Mouse (Mus musculus): ENCODE data around the gene Add1. TPM values are rescaled to one million over a fixed set of nuclear protein-coding genes. Genes with fewer than 3 reads are reported as not detected.

Add1 gene
- polyA plus RNA-seq, 1 experiment from 2014 or later = 183 TPM

DNA sequence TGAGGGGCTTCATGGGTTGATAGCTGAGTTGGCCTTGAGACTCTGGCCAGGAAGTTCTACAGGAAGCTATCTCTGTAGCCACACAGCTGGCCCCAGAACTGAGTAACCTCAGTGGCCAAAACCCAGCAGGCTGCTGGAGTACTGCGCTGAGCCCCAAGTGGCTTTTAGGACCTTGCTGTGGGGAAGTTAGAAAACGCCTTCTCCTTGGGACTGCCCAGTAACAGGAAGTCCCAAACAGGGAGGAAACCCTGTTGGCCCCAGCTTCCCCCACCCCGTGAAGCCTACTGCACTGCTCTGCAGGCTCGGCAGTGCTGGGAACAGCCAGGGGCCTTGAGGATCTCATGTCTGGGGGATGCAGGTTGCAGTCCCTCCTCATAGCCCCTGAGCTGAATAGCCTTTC, 30.4 kb upstream of the Add1 start:
- Histone ChIP-seq H3K27ac (ENCODE audit: low read depth, low read length) (no peak overlapping the region), H3K36me3 (ENCODE audit: control insufficient read depth, insufficient read depth, low read length) (no peaks in the 10 kb centered on the region)

DNA sequence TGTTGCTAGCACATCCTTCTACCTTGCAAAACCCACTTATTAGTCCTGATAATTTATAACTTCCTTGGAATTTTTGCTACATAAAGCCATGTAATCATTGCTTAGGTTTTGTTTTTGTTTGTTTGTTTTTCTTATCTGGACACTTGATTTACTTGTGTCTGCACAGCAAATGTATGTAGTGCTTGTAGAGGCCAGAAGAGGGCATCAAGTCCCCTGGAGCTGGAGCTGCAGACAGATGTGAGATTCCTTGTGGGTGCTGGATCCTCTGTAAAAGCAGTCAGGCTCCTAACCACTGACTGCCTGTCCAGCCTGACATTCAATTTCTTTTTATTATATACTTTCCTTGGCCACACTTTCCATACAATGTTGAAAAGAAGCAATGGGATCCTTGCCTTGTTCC, 26.1 kb upstream of the Add1 start:
- Histone ChIP-seq H3K4me2 (replicated peaks; ENCODE audit: low read depth, low read length) (no peak overlapping the region), H3K4me3 (ENCODE audit: low read length) (no peak overlapping the region)
- no peak for ATAC-seq (ENCODE audit: low FRiP score, low TSS enrichment)

More for the DNA sequence above, 30.4 kb upstream of the Add1 start:
- ATAC-seq (ENCODE audit: low FRiP score, low TSS enrichment) = no peak
- Histone ChIP-seq H3K9ac (ENCODE audit: low read depth, low read length) (no peak overlapping the region), H3K27me3 (ENCODE audit: control insufficient read depth, insufficient read depth, low read length) (no peaks in the 10 kb centered on the region), H3K4me1 (ENCODE audit: control insufficient read depth, insufficient read depth, low read length) (no peaks in the 10 kb centered on the region), H3K4me3 (ENCODE audit: low read length) (no peak overlapping the region), H3K4me2 (replicated peaks; ENCODE audit: low read depth, low read length) (no peak overlapping the region), H3K9me3 (ENCODE audit: control insufficient read depth, low read length) (no peaks in the 10 kb centered on the region)
- WGBS = 45% methylated on average over 4 of the region's 4 CpGs

DNA sequence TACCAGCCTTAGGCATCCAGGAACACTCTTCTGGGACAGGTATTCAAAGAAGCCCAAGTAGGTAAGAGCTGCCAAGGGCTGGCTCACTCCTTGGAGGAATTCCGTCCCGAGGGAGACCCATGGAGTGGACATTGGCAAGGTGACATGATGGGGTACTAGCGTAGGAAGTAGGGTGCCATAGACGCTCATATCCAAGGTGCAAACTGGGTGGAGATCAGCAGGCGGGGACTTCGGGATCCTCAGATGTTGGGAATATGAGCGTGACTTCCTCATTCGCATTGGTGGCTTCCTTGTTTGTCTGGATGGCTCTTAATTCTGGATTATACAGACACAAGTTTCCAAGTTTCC, 24.4 kb upstream of the Add1 start:
- peak; percentile 13 for ATAC-seq (ENCODE audit: low FRiP score, low TSS enrichment)

More for the DNA sequence above, 26.1 kb upstream of the Add1 start:
- Histone ChIP-seq H3K27ac (ENCODE audit: low read depth, low read length) (no peak overlapping the region), H3K36me3 (ENCODE audit: control insufficient read depth, insufficient read depth, low read length) (peaks cover 9% of the 10 kb centered on the region), H3K27me3 (ENCODE audit: control insufficient read depth, insufficient read depth, low read length) (no peaks in the 10 kb centered on the region), H3K9me3 (ENCODE audit: control insufficient read depth, low read length) (no peaks in the 10 kb centered on the region), H3K4me1 (ENCODE audit: control insufficient read depth, insufficient read depth, low read length) (peaks cover 8% of the 10 kb centered on the region), H3K9ac (ENCODE audit: low read depth, low read length) (no peak overlapping the region)

DNA sequence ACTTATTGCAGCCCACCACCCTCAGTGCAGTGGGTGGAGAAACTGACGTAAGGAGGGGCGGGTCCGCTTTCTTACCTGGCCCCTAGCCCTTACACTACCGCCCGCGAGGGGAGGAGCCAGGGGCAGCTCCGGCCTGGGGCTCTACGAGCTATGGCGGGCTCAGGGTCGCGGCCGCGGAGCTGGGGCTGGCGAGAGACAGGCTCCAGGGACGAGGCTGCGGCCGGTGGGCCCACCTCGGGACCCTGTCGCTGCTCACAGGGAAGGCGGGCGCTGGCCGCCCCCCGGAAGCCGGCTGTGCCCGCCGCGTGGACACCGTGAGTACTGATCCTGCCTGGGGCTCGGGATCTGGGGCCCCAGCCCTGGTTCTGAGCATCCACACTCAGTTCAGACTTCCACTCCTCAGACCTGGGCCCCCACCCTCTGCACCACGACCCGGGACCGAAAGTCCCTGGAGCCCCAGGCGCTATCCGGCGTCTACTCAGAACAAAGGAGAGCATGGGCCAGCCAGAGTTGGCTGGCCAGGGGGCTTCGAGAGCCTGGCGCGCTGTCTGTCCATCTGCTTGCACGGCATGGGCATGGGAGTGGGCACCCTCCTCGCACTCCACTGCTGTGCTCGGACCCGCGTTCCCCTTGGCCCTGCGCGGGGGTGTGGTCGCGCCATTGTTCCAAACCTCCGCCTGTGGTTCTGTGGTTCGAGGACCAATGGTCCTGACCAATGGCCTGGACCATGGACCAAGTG, 23.8 kb upstream of the Add1 start:
- H3K4me3 ChIP-seq (ENCODE audit: low read length) = peak overlapping the region; percentile 93

More for the DNA sequence above, 24.4 kb upstream of the Add1 start:
- H3K27me3 ChIP-seq (ENCODE audit: control insufficient read depth, insufficient read depth, low read length) = no peaks in the 10 kb centered on the region
- H3K36me3 ChIP-seq (ENCODE audit: control insufficient read depth, insufficient read depth, low read length) = peaks cover 16% of the 10 kb centered on the region
- WGBS = 24% methylated on average over 8 of the region's 8 CpGs
- H3K27ac ChIP-seq (ENCODE audit: low read depth, low read length) = no peak overlapping the region
- H3K4me3 ChIP-seq (ENCODE audit: low read length) = peak overlapping the region; percentile 93
- H3K9ac ChIP-seq (ENCODE audit: low read depth, low read length) = peak overlapping the region; percentile 92
- peak overlapping the region; percentile 74 for H3K4me2 ChIP-seq (replicated peaks; ENCODE audit: low read depth, low read length)
- H3K9me3 ChIP-seq (ENCODE audit: control insufficient read depth, low read length) = no peaks in the 10 kb centered on the region
- H3K4me1 ChIP-seq (ENCODE audit: control insufficient read depth, insufficient read depth, low read length) = peaks cover 8% of the 10 kb centered on the region

GRCm38 (mm10) chr5:34550251-34550650, 23.2 kb upstream of the Add1 start:
- ATAC-seq (ENCODE audit: low FRiP score, low TSS enrichment) = no peak
- no peaks in the 10 kb centered on the region for H3K9me3 ChIP-seq (ENCODE audit: control insufficient read depth, low read length)
- WGBS = 18% methylated on average over 6 of the region's 6 CpGs
- H3K27ac ChIP-seq (ENCODE audit: low read depth, low read length) = no peak overlapping the region
- H3K4me3 ChIP-seq (ENCODE audit: low read length) = peak overlapping the region; percentile 93
- H3K4me2 ChIP-seq (replicated peaks; ENCODE audit: low read depth, low read length) = peak overlapping the region; percentile 74
- H3K36me3 ChIP-seq (ENCODE audit: control insufficient read depth, insufficient read depth, low read length) = peaks cover 23% of the 10 kb centered on the region
- H3K27me3 ChIP-seq (ENCODE audit: control insufficient read depth, insufficient read depth, low read length) = no peaks in the 10 kb centered on the region
- peak overlapping the region; percentile 92; the same call in 1 of the 2 replicates for H3K9ac ChIP-seq (ENCODE audit: low read depth, low read length)
- peaks cover 8% of the 10 kb centered on the region for H3K4me1 ChIP-seq (ENCODE audit: control insufficient read depth, insufficient read depth, low read length)

More for the DNA sequence above, 23.8 kb upstream of the Add1 start:
- H3K4me1 ChIP-seq (ENCODE audit: control insufficient read depth, insufficient read depth, low read length) = peaks cover 8% of the 10 kb centered on the region
- H3K27ac ChIP-seq (ENCODE audit: low read depth, low read length) = peak overlapping the region; percentile 61; the same call in 1 of the 2 replicates
- H3K4me2 ChIP-seq (replicated peaks; ENCODE audit: low read depth, low read length) = peak overlapping the region; percentile 74
- H3K36me3 ChIP-seq (ENCODE audit: control insufficient read depth, insufficient read depth, low read length) = peaks cover 18% of the 10 kb centered on the region
- under 1% methylated on average over 49 of the region's 49 CpGs for WGBS
- H3K9ac ChIP-seq (ENCODE audit: low read depth, low read length) = peak overlapping the region; percentile 92
- H3K27me3 ChIP-seq (ENCODE audit: control insufficient read depth, insufficient read depth, low read length) = no peaks in the 10 kb centered on the region
- ATAC-seq (ENCODE audit: low FRiP score, low TSS enrichment) = peak; percentile 90
- H3K9me3 ChIP-seq (ENCODE audit: control insufficient read depth, low read length) = no peaks in the 10 kb centered on the region

DNA sequence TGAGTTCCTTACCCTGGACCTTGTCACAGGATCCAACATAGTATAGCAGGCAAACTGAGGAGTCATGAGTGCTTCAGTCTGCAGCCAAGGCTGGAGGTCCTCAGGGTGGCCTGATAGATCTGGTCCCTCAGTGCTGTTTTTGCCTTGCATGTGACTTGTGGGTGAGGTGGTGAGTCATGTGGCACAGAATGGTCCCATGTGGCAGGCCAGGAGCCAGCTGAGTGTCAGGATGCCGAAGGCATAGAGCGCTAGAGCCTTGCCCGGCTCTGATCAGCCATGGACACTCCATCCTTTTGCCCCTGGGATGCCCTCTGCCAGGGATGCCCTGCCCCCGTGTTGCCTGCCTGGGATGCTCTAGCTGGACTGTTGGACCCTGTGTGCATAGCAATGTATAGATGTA, 21.6 kb upstream of the Add1 start:
- peaks cover 39% of the 10 kb centered on the region for H3K36me3 ChIP-seq (ENCODE audit: control insufficient read depth, insufficient read depth, low read length)

GRCm38 (mm10) chr5:34563854-34564253, 9.6 kb upstream of the Add1 start:
- 100% methylated on average over 1 of the region's 1 CpGs for WGBS
- Histone ChIP-seq H3K27ac (ENCODE audit: low read depth, low read length) (no peak overlapping the region), H3K4me1 (ENCODE audit: control insufficient read depth, insufficient read depth, low read length) (no peaks in the 10 kb centered on the region), H3K4me2 (replicated peaks; ENCODE audit: low read depth, low read length) (no peak overlapping the region), H3K36me3 (ENCODE audit: control insufficient read depth, insufficient read depth, low read length) (peaks cover 45% of the 10 kb centered on the region), H3K27me3 (ENCODE audit: control insufficient read depth, insufficient read depth, low read length) (no peaks in the 10 kb centered on the region), H3K4me3 (ENCODE audit: low read length) (no peak overlapping the region), H3K9me3 (ENCODE audit: control insufficient read depth, low read length) (no peaks in the 10 kb centered on the region), H3K9ac (ENCODE audit: low read depth, low read length) (no peak overlapping the region)
- no peak for ATAC-seq (ENCODE audit: low FRiP score, low TSS enrichment)

More for the DNA sequence above, 21.6 kb upstream of the Add1 start:
- no peaks in the 10 kb centered on the region for H3K9me3 ChIP-seq (ENCODE audit: control insufficient read depth, low read length)
- peaks cover 8% of the 10 kb centered on the region for H3K4me1 ChIP-seq (ENCODE audit: control insufficient read depth, insufficient read depth, low read length)
- no peak overlapping the region for H3K4me3 ChIP-seq (ENCODE audit: low read length)
- H3K27me3 ChIP-seq (ENCODE audit: control insufficient read depth, insufficient read depth, low read length) = no peaks in the 10 kb centered on the region
- no peak overlapping the region for H3K4me2 ChIP-seq (replicated peaks; ENCODE audit: low read depth, low read length)
- H3K27ac ChIP-seq (ENCODE audit: low read depth, low read length) = no peak overlapping the region
- no peak overlapping the region for H3K9ac ChIP-seq (ENCODE audit: low read depth, low read length)
- no peak for ATAC-seq (ENCODE audit: low FRiP score, low TSS enrichment)
- WGBS = 96% methylated on average over 4 of the region's 4 CpGs

- H3K36me3 ChIP-seq (ENCODE audit: control insufficient read depth, insufficient read depth, low read length) = peaks cover 41% of the 10 kb centered on the region
- ATAC-seq (ENCODE audit: low FRiP score, low TSS enrichment) = no peak
- no peaks in the 10 kb centered on the region for H3K4me1 ChIP-seq (ENCODE audit: control insufficient read depth, insufficient read depth, low read length)
- no peak overlapping the region for H3K27ac ChIP-seq (ENCODE audit: low read depth, low read length)
- no peak overlapping the region for H3K4me3 ChIP-seq (ENCODE audit: low read length)
- H3K27me3 ChIP-seq (ENCODE audit: control insufficient read depth, insufficient read depth, low read length) = no peaks in the 10 kb centered on the region
- no peaks in the 10 kb centered on the region for H3K9me3 ChIP-seq (ENCODE audit: control insufficient read depth, low read length)
- no peak overlapping the region for H3K4me2 ChIP-seq (replicated peaks; ENCODE audit: low read depth, low read length)
- WGBS = 87% methylated on average over 4 of the region's 4 CpGs
- no peak overlapping the region for H3K9ac ChIP-seq (ENCODE audit: low read depth, low read length)
These were observed 9.2 kb upstream of the Add1 start for GRCm38 (mm10) chr5:34564291-34564690.

GRCm38 (mm10) chr5:34565545-34566283, 7.8 kb upstream of the Add1 start:
- 0 out of 2 replicates have a peak, but pooled peaks have one; percentile 34 for ATAC-seq (ENCODE audit: low FRiP score, low TSS enrichment)
- no peaks in the 10 kb centered on the region for H3K4me1 ChIP-seq (ENCODE audit: control insufficient read depth, insufficient read depth, low read length)
- H3K4me3 ChIP-seq (ENCODE audit: low read length) = no peak overlapping the region
- no peak overlapping the region for H3K4me2 ChIP-seq (replicated peaks; ENCODE audit: low read depth, low read length)
- no peak overlapping the region for H3K9ac ChIP-seq (ENCODE audit: low read depth, low read length)
- no peaks in the 10 kb centered on the region for H3K27me3 ChIP-seq (ENCODE audit: control insufficient read depth, insufficient read depth, low read length)
- H3K27ac ChIP-seq (ENCODE audit: low read depth, low read length) = 0 out of 2 replicates have a peak overlapping the region, but pooled peaks have one; percentile 33
- 66% methylated on average over 7 of the region's 7 CpGs for whole genome bisulfite sequencing
- H3K36me3 ChIP-seq (ENCODE audit: control insufficient read depth, insufficient read depth, low read length) = peaks cover 27% of the 10 kb centered on the region; the same call in 1 of the 2 replicates
- no peaks in the 10 kb centered on the region for H3K9me3 ChIP-seq (ENCODE audit: control insufficient read depth, low read length)
